Mouse (Mus musculus) liver, embryonic 14.5 days (tissue): Measurements from ENCODE around the gene Rftn1.

Experiments used
- CTCF ChIP-seq: IDR thresholded peaks from 2 replicates; pipeline ENCODE4 v1.5.1; 2016; ENCODE audit warnings: antibody characterized with exemption, low read depth, control low read depth
- EP300 ChIP-seq: IDR thresholded peaks from 2 replicates; pipeline ENCODE4 v1.6.1; 2016; ENCODE audit warnings: antibody characterized with exemption, low read depth

GRCm38 (mm10) chr17:50021400-50021799 is 169.1 kb downstream of the Rftn1 start:
- TF ChIP-seq CTCF (no peak), EP300 (no peak)
